Mouse (Mus musculus) forebrain, embryonic 10.5 days (tissue): ENCODE results near the gene Ak6. TPM values are rescaled to one million over a fixed set of nuclear protein-coding genes. Genes with fewer than 3 reads are reported as not detected.

Experiments
- DNase-seq: peaks from one replicate; pipeline ENCODE4 v3.0.0-alpha.2; 2017; ENCODE audit warnings: low spot score; ENCODE audit errors: extremely low spot score
- H3K27ac ChIP-seq: fragments of 300-500 bp; sonication (generic); 2 replicates; pipeline ENCODE4 v1.5.1; 2016; ENCODE audit warnings: mild to moderate bottlenecking
- H3K27me3 ChIP-seq: fragments of 300-500 bp; sonication (generic); 2 replicates; pipeline ENCODE4 v1.6.1; 2016; ENCODE audit warnings: mild to moderate bottlenecking; ENCODE audit not compliant: poor library complexity, severe bottlenecking
- H3K36me3 ChIP-seq: fragments of 300-500 bp; sonication (generic); replicated peaks from 2 replicates; pipeline ENCODE4 v1.6.1; 2016; ENCODE audit warnings: mild to moderate bottlenecking, moderate library complexity
- H3K4me1 ChIP-seq: fragments of 300-500 bp; sonication (generic); 2 replicates; pipeline ENCODE4 v1.6.1; 2016
- H3K4me3 ChIP-seq: fragments of 300-500 bp; sonication (generic); 2 replicates; pipeline ENCODE4 v1.5.1; 2016; ENCODE audit warnings: mild to moderate bottlenecking, moderate library complexity
- H3K9me3 ChIP-seq: fragments of 300-500 bp; sonication (generic); 2 replicates; pipeline ENCODE4 v1.6.1; 2016; ENCODE audit warnings: mild to moderate bottlenecking, moderate library complexity
- WGBS: fragments of 180-500 bp; shearing (Covaris S2); methylation state at CpG from one replicate; pipeline ENCODE4 v1.1.7; 2016; 5-methylcytosine and 5-hydroxymethylcytosine counted together
- polyA plus RNA-seq: library from polyadenylated mRNA; unstranded; fragments of >200 nt; fragmentation: Nextera tagmentation; extraction: Ambion mirVana; gene quantifications from 2 replicates; pipeline ENCODE4 v1.2.1, GENCODE M21; 2016

Ak6 gene
- polyA plus RNA-seq = 382 and 391 TPM in 2 replicates

DNA sequence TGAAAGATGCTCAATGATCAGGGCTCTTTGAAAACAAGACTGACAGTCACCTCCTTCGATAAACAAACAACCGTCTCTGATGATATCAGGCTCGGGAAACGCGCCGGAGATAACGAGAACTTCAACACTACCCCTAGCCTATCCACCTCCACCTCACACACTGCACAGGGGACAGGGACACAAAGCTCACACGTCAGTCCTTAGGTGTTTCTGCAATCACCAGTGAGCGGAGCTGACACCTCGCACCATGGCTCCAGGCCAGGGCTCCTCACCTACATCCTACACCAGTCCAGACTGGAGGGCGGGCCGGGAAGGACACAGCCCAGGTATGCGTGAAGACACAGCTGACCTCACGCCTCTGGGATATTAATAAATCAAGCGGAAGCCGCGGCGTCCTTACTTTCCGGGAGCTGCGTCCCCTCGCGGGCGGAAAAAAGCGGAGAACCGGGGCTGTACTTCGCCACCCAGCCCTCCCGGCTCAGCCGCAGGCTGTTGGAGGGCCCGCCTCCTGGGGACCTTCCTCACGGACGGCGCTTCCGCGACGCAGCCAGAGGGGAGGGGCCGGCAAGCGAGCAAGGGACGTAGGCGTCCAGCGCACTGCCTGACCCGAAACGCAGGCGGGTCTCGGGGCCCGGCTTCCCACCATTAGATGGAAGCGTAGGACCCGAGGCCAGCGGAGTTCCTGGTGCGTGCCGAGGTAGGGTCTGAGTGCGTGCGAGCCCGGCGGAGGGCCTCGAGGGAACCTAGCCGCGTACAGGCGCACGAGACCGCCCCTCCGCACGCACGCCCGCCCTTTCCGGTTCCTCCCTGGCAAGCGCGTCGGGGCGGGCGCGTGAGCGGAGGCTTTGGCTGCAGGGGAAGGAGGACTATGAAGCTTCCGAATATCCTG lies at the start of gene Ak6, which contains the start of gene Rad17:
Gene Ak6 (plus strand): TSS at position 430 of the 889 bp plus-strand sequence.
Gene Rad17 (minus strand): TSS at position 502 of the 889 bp plus-strand sequence.
- under 1% methylated on average over 73 of the region's 73 CpGs for WGBS
- Histone ChIP-seq H3K9me3 (no peaks in the 10 kb centered on the region), H3K27me3 (no peaks in the 10 kb centered on the region), H3K36me3 (peaks cover 44% of the 10 kb centered on the region), H3K4me1 (peaks cover 9% of the 10 kb centered on the region), H3K4me3 (peak within 1 kb of the TSS; percentile 74), H3K27ac (peak within 1 kb of the TSS; percentile 100)
- DNase-seq = peak; percentile 90

DNA sequence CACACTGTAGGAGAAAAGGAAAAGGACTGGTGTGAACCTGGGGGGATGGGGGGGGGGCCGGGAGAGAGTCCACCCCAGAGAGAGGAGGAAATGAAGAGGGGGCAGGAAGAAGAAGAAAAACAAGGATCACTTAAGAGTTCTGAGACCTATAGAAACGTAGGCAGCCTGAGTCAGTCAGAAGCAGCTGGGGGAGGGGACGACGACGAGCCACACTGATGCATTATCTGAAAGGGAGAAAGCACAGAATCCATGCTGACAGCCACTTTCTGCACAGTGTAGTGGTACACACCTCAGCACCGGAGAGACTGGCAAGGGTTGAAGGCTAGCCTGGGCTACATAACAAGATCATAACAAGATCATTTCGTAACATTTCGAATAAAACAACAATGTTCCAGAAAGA lies 49.7 kb upstream of the Ak6 start:
- H3K4me1 ChIP-seq = peaks cover 8% of the 10 kb centered on the region
- 79% methylated on average over 8 of the region's 8 CpGs for WGBS
- no peak for DNase-seq
- no peaks in the 10 kb centered on the region for H3K36me3 ChIP-seq
- H3K4me3 ChIP-seq = no peak overlapping the region
- H3K27me3 ChIP-seq = no peaks in the 10 kb centered on the region
- H3K27ac ChIP-seq = no peak overlapping the region
- no peaks in the 10 kb centered on the region for H3K9me3 ChIP-seq

DNA sequence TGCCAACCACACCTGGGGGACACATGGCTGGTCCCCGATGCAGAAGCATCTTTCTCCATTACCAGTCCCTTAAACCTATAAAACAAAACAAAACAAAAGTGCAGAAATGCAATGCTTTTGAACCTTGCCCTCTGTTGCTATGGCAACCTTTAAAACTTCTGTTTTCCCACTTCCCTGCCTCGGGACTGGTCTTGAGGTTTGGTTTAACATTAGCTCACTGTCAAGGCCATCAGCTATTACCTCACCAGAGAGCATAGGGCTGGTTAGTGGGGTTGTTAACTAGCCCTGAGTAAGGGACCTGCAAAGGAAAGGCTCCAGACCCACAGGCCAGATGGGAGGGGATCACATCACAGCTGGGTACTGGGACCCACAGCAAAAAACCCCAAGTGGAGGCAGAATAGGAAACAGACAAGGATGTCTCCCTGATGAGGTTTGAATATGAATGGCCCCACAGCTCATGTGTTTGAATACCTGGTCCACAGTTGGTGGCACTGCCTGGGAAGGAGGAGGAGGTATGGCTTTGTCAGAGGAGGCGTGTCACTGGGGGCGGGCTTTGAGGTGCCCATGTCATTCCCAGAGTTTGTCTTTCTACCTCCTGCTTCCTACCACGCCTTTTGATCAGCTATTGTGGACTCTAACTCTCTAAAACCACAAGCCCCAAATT lies 48.4 kb upstream of the Ak6 start:
- no peaks in the 10 kb centered on the region for H3K36me3 ChIP-seq
- H3K27me3 ChIP-seq = no peaks in the 10 kb centered on the region
- H3K4me1 ChIP-seq = peaks cover 8% of the 10 kb centered on the region
- 72% methylated on average over 5 of the region's 5 CpGs for WGBS
- H3K4me3 ChIP-seq = no peak overlapping the region
- no peaks in the 10 kb centered on the region for H3K9me3 ChIP-seq
- DNase-seq = no peak
- no peak overlapping the region for H3K27ac ChIP-seq

DNA sequence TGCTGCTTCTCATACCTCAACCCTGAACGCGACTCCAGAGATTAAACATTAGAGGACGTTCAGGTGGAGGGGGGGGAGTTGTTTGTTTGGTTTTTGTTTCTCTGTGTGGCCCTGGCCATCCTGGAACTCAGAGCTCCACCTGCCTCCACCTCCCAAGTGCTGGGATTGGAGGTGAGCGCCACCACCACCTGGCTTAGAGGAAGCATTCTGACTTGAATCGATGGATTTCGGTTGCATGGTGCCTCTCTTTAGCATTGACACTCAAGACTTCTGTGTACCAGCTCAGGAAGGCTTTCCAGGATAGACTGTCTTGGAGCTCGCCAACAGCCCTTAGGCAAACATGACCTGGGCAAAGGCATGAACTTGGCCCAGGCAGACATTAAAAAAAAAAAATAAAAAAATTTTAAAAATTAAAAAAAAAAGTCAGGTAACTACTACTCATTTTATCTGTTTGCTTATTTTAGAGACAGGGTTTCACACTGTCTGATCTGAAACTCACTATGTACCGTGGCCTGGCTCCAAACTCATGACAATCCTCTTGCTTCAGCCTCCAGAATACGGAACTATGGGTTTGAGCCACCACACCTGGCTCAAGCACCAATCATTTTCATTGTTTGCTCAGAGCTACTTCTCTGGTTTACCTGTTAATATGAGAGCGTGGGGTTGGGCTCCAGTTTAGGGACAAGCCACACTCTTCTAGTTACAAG lies 47.6 kb upstream of the Ak6 start:
- 0 out of 2 replicates have a peak, but pooled peaks cover 3% of the 10 kb centered on the region for H3K36me3 ChIP-seq
- peaks cover 3% of the 10 kb centered on the region; the same call in 1 of the 2 replicates for H3K9me3 ChIP-seq
- H3K27ac ChIP-seq = no peak overlapping the region
- peaks cover 8% of the 10 kb centered on the region for H3K4me1 ChIP-seq
- 89% methylated on average over 10 of the region's 10 CpGs for WGBS
- DNase-seq = no peak
- H3K27me3 ChIP-seq = no peaks in the 10 kb centered on the region
- H3K4me3 ChIP-seq = no peak overlapping the region

DNA sequence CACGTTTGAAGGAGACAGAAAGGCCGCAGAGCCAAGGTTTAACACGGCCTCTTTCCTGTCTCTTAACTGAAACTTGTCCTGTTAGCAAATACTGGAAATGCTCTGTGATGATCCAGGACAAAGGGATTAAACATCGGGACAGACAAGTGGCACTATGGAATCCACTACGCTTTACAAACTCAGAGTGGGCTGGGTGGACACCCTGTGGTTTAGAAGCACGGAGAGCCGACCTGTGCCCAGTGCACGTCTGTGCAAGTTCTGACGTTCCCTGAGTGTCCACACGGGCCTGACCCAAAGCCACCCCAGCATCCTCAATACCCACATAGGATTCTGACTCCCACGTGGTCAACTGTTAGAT lies 47.1 kb upstream of the Ak6 start:
- no peak overlapping the region for H3K4me3 ChIP-seq
- peaks cover 3% of the 10 kb centered on the region; the same call in 1 of the 2 replicates for H3K9me3 ChIP-seq
- no peaks in the 10 kb centered on the region for H3K27me3 ChIP-seq
- peaks cover 8% of the 10 kb centered on the region for H3K4me1 ChIP-seq
- H3K27ac ChIP-seq = no peak overlapping the region
- 90% methylated on average over 11 of the region's 11 CpGs for WGBS
- 0 out of 2 replicates have a peak, but pooled peaks cover 3% of the 10 kb centered on the region for H3K36me3 ChIP-seq
- no peak for DNase-seq

DNA sequence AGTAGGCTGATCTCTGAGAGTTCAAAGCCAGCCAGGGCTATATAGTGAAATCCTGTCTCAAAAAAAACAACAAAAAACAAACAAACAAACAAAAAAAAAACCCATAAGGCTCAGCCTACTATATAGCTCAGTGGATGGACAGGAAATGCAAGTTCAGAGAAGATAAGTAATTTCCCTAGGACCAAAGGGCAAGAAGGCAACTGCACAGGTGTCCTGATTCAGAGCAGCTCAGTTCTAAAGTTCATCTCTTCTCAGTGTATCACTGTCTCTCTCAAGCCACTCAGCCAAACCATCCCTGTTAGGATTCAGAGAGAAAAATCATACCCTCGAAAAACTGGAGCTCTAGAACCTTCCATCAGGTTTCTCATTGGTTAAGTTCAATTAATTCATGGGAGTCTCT lies 44.9 kb upstream of the Ak6 start:
- Histone ChIP-seq H3K36me3 (0 out of 2 replicates have a peak, but pooled peaks cover 3% of the 10 kb centered on the region), H3K4me1 (peaks cover 8% of the 10 kb centered on the region), H3K4me3 (no peak overlapping the region), H3K27me3 (no peaks in the 10 kb centered on the region), H3K27ac (no peak overlapping the region), H3K9me3 (peaks cover 3% of the 10 kb centered on the region; the same call in 1 of the 2 replicates)
- WGBS = 75% methylated on average over 1 of the region's 1 CpGs
- no peak for DNase-seq

DNA sequence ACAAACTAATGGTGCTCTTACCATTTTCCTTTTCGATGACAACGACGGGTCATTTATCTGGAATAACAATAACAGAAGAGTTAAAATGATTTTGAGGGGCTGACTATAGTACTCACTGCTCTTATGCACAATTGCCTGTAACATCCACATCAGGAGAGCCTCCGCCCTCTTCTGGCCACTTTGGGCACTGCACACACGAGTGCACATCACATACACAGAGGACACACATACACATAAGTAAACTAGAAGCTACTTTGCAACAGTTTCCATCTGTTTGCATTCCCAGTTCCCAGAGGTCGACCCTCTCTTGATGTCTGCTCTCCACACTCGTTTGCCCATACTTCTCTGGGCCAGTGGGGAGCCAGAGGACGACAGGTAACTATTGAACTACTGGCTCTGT lies 43.0 kb upstream of the Ak6 start:
- no peak for DNase-seq
- WGBS = 87% methylated on average over 8 of the region's 8 CpGs
- no peak overlapping the region for H3K27ac ChIP-seq
- H3K27me3 ChIP-seq = no peaks in the 10 kb centered on the region
- peaks cover under 1% of the 10 kb centered on the region; the same call in 1 of the 2 replicates for H3K4me1 ChIP-seq
- H3K9me3 ChIP-seq = peaks cover 3% of the 10 kb centered on the region; the same call in 1 of the 2 replicates
- 0 out of 2 replicates have a peak, but pooled peaks cover 11% of the 10 kb centered on the region for H3K36me3 ChIP-seq
- no peak overlapping the region for H3K4me3 ChIP-seq

DNA sequence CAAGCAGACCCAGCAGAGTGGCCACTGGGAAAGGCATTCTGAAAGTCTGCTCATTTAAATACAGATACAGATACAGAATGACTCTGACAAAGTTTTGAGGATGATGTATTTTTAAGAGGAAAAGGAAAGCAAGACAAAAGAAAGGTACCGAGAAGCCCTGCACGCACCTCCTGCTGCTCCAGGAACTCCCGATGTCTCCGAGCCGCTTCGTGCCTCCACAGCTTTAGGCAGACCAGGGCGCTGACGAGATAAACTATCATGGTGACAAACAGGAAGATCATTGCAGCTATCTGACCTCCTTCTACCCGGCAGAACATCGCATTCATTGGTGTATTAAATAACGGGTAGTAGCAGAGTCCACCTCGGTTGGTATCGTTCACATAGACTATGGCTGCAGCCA lies 39.5 kb upstream of the Ak6 start:
- Histone ChIP-seq H3K9me3 (peaks cover 3% of the 10 kb centered on the region; the same call in 1 of the 2 replicates), H3K4me3 (no peak overlapping the region), H3K4me1 (peaks cover 3% of the 10 kb centered on the region), H3K27me3 (peaks cover 10% of the 10 kb centered on the region), H3K27ac (no peak overlapping the region), H3K36me3 (0 out of 2 replicates have a peak, but pooled peaks cover 11% of the 10 kb centered on the region)
- WGBS = 95% methylated on average over 13 of the region's 13 CpGs
- DNase-seq = no peak

DNA sequence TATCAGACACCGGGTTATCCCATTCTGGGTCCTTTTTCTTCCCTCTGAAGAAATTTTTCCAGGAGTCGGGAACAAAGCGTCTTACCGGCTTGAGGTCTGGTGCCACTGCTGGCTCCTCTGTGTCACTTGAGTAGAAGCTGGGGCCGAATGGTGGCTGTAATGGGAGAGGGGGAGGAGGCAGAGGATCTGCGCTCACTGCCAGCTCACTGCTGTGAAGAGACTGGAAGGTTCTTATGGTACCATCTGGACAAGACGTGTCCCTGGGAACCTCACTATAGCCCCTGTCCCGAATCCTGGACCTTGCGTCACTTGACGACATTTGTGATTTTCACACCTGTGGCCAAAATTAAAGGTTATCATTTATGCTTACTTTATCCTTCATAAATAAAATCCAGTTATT lies 38.5 kb upstream of the Ak6 start:
- Histone ChIP-seq H3K4me3 (no peak overlapping the region), H3K27ac (no peak overlapping the region), H3K36me3 (peaks cover 11% of the 10 kb centered on the region), H3K9me3 (peaks cover 3% of the 10 kb centered on the region; the same call in 1 of the 2 replicates), H3K27me3 (peaks cover 20% of the 10 kb centered on the region), H3K4me1 (peaks cover 10% of the 10 kb centered on the region)
- no peak for DNase-seq
- WGBS = 94% methylated on average over 10 of the region's 10 CpGs

DNA sequence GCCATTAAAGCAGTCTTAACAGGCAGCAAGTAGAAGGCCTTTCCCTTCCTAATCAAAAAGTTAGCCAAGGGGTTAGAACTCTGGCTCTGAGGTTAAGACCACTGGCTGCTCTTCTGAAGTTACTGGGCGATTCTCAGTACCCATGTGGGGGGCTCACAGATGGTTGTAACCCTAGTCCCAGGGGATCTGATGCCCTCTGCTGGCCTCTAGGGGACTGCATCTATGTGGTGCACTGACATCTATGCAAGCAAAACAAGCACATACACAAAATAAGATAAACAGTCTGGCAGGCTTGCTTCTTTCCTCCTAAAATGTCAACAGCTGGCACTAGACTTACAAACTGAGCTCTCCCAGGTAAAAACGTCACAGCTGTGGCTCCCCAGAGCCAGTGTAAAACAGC lies 37.9 kb upstream of the Ak6 start:
- Histone ChIP-seq H3K36me3 (peaks cover 15% of the 10 kb centered on the region), H3K4me1 (peaks cover 10% of the 10 kb centered on the region), H3K9me3 (peaks cover under 1% of the 10 kb centered on the region; the same call in 1 of the 2 replicates), H3K27me3 (peaks cover 26% of the 10 kb centered on the region), H3K4me3 (no peak overlapping the region), H3K27ac (no peak overlapping the region)
- DNase-seq = no peak
- 64% methylated on average over 2 of the region's 2 CpGs for WGBS

DNA sequence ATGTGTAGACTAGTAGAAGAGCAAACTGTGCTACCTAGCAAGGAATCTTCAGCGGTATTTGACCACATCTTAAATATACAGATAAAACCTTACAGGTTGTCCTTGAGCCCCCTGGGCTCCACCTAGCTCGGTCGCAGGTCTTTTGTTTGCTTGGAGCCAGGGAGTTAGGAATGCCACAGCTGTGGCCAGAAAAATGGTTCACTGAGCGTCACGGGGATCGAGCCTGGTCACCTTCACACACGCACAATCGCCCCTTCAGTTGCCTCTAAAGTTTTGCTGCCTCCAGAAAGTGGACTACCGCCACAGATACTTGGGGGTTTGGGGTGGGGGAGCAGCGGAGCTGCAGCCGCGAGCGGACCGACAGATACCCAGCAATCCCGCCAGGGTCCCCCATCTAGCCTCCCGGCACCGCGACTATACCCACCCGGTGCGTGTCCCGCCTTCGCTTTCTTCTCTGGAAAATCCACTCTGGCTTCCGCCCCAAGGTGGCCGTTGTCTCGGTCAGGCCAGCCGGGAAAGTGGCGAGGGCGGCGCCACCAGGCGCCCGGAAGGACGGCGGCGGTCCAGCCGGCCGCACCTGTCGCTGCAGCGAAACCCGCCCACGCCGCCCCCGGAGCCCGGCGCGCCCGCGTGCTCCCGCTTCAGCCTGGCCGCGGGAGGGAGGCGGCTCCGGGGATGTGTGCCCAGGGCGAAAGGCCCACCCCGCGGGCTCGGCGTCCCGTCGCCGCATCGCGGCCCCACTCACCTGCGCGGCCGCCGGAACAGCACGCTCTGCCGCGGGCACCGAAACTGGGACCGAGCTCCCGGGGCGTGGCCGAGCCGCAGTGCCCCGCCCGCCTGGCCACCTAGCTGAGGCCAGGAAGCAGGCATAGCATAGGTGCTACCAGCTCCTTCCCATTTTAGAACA lies 34.3 kb upstream of the Ak6 start, which contains the start of gene Marveld2:
Gene Marveld2 (minus strand): TSS at position 791 of the 907 bp plus-strand sequence.
- peaks cover 45% of the 10 kb centered on the region for H3K36me3 ChIP-seq
- WGBS = 1% methylated on average over 74 of the region's 77 CpGs
- peak within 1 kb of the TSS; percentile 72 for H3K4me3 ChIP-seq
- H3K4me1 ChIP-seq = peaks cover 10% of the 10 kb centered on the region
- H3K27me3 ChIP-seq = peaks cover 27% of the 10 kb centered on the region
- no peaks in the 10 kb centered on the region for H3K9me3 ChIP-seq
- peak; percentile 28 for DNase-seq
- H3K27ac ChIP-seq = peak within 1 kb of the TSS; percentile 77
